Mouse (Mus musculus) megakaryocyte, embryonic 14.5 days (primary cell): ENCODE results near the gene Nectin1.

Source experiments
- FLI1 ChIP-seq: IDR thresholded peaks from 2 replicates; pipeline ENCODE4 v1.6.1; 2012; ENCODE audit warnings: low read length, inconsistent platforms, mixed read lengths
- GATA1 ChIP-seq: IDR thresholded peaks from 3 replicates; pipeline ENCODE4 v1.6.1; 2012; ENCODE audit warnings: mixed read lengths, low read length, inconsistent platforms, borderline replicate concordance

DNA sequence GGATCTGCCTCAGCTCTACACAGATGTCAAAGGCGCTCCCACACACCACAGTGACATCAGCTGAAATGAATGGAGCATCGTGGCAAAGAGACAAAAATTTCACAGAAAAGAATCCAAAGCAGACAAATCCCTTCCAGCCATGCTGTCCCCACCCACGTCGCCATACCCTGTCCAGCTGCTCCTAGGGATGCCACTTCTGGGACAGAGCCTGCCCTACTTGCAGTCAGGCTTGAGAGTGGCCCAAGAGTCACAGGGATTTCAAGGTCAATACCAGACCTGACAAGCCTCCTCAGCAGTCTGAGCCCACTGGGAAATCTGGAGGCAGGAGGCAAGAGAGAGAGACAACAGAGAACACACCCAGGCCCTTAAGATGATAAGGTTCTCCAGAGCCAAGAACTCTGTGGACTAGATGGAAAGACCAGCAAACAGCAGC, 24.4 kb upstream of the Nectin1 start:
- TF ChIP-seq GATA1: no peak
- no peak for TF ChIP-seq FLI1
